Mouse (Mus musculus) erythroblast, embryonic 14.5 days (primary cell): ENCODE results near the gene Slc25a21. TPM values are rescaled to one million over a fixed set of nuclear protein-coding genes. Genes with fewer than 3 reads are reported as not detected.

Source experiments
- H3K27me3 ChIP-seq: 2 replicates; pipeline ENCODE4 v1.6.1; 2012; ENCODE audit warnings: inconsistent platforms; ENCODE audit not compliant: control insufficient read depth
- H3K36me3 ChIP-seq: 2 replicates; pipeline ENCODE4 v1.6.1; 2012; ENCODE audit warnings: mild to moderate bottlenecking, inconsistent platforms; ENCODE audit not compliant: control insufficient read depth
- H3K4me1 ChIP-seq: 2 replicates; pipeline ENCODE4 v1.6.1; 2012; ENCODE audit warnings: inconsistent platforms; ENCODE audit not compliant: control insufficient read depth
- H3K4me3 ChIP-seq: replicated peaks from 2 replicates; pipeline ENCODE3; 2012; ENCODE audit warnings: moderate library complexity, mild to moderate bottlenecking, inconsistent platforms
- H3K9me3 ChIP-seq: 2 replicates; pipeline ENCODE4 v1.6.1; 2012; ENCODE audit warnings: low read length, inconsistent platforms, mixed read lengths; ENCODE audit not compliant: control insufficient read depth
- GATA1 ChIP-seq: IDR thresholded peaks from 2 replicates; pipeline ENCODE4 v1.6.1; 2012; ENCODE audit warnings: low read length, inconsistent platforms, mixed read lengths
- TAL1 ChIP-seq: IDR thresholded peaks from 3 replicates; pipeline ENCODE4 v1.6.1; 2012; ENCODE audit warnings: low read length, inconsistent platforms, mixed read lengths
- polyA plus RNA-seq: library from polyadenylated mRNA; stranded (reverse); fragments of >175 nt; gene quantifications from 2 replicates; pipeline ENCODE4 v1.2.3, GENCODE M21; 2012

The Slc25a21 gene
- polyA plus RNA-seq, 1 experiment, result 5.0 TPM

DNA sequence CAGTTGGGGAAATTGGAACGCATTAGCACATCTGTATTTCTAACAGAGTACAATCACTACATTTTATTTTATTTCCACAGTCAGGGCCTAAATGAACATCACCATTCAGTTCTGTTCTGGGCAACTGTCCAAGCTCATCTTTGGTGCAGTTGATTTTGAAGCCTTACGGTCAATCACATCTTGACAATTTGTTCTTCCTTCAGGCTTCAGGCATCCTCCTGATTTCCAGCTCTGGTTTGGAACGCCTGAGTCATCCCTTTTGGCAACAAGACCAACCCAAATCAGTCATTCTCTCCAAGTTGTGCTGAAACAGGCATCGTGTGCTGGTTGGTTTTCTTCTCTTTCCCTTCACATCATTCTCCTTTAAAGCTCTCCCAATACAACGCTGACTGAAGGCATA lies 416.1 kb downstream of the Slc25a21 start:
- TF ChIP-seq TAL1, result no peak
- no peak for TF ChIP-seq GATA1
- H3K4me1 ChIP-seq, result no peaks in the 10 kb centered on the region
- H3K36me3 ChIP-seq, result no peaks in the 10 kb centered on the region; the same call in 1 of the 2 replicates
- no peaks in the 10 kb centered on the region for H3K27me3 ChIP-seq
- no peaks in the 10 kb centered on the region for H3K9me3 ChIP-seq
- no peak overlapping the region for H3K4me3 ChIP-seq

DNA sequence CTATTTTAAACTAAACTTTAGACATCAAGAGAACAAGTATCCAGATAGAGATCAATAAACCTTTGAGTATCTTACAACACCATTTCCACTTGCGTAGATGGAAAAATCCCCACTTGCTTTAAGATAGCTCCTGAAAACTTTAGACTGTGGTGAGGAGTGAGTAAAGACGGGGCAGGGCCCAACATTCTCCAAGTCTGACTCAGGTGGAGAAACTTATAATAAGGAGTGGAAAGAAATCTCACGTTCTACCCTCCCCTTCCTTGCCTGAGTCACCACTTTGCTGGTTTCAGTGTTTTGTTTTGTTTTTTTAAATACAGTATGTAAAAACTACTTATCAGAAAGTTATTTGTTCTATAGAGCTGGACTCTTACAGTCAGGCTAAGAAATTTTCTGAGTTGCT lies 417.7 kb downstream of the Slc25a21 start:
- no peaks in the 10 kb centered on the region; the same call in 1 of the 2 replicates for H3K36me3 ChIP-seq
- no peaks in the 10 kb centered on the region for H3K9me3 ChIP-seq
- no peak for TF ChIP-seq GATA1
- no peak for TF ChIP-seq TAL1
- no peak overlapping the region for H3K4me3 ChIP-seq
- no peaks in the 10 kb centered on the region for H3K27me3 ChIP-seq
- H3K4me1 ChIP-seq, result no peaks in the 10 kb centered on the region

DNA sequence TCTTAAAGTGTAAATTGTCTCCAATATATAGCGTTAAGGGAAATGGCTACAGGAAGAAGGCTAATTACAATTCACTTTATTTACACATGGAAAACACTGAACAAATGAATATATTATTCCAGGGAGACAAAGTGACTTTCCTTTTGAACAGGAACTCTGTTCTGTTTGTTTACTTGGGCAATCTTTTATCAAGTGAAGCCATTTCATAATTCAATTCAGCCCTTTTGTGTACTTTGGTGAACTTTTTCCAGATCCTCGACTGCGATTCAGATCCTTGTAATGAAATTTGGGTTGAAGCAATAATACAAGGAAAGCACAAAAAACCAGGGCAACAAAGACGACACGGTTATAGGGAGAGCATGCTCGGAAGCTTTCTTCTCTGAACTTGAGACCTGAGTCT lies 423.3 kb downstream of the Slc25a21 start:
- H3K27me3 ChIP-seq, result no peaks in the 10 kb centered on the region
- TF ChIP-seq GATA1 (no peak), TAL1 (no peak)
- no peaks in the 10 kb centered on the region for H3K4me1 ChIP-seq
- no peak overlapping the region for H3K4me3 ChIP-seq
- no peaks in the 10 kb centered on the region for H3K36me3 ChIP-seq
- no peaks in the 10 kb centered on the region for H3K9me3 ChIP-seq

DNA sequence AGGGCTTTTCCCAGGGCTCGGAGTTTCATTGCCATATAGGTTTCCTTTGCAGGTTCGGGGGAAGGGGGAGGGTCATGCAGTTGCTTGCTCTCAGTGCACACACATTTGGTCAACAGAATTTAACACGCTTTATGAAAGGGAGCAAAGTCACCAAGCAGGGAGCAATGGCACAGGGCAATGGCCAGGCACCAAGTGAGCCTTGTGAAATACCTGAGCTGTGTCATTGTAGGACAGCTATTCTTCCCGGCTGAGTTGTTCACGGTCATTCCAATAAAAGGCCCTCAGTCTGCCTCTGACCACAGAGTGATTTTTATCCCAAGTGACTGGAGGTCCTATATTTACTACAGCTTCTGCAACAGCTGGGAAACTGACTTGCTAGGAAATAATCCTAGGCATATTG lies 427.9 kb downstream of the Slc25a21 start:
- Histone ChIP-seq H3K4me3 (no peak overlapping the region), H3K4me1 (no peaks in the 10 kb centered on the region), H3K9me3 (no peaks in the 10 kb centered on the region), H3K27me3 (no peaks in the 10 kb centered on the region), H3K36me3 (no peaks in the 10 kb centered on the region; the same call in 1 of the 2 replicates)
- TF ChIP-seq GATA1 (no peak), TAL1 (no peak)

DNA sequence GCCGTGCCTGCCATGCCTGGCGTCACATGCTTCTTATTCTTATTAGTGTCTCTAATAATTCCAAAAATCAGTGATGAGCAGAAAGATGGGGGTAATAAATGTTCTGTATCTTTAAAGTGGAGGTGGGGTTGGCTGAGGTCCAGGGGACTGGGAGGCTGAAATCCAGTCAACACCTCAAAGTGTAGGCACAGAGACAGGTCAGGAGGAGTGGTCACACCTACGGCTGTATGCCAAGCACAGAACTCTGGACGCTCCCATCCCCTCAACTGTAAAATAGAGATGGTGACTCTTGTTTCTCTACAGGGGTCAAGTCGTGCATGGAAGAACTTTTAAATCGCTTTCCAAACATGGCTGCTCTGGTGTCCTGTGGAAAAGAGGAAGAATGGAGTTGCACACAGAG lies 429.8 kb downstream of the Slc25a21 start:
- Histone ChIP-seq H3K27me3 (no peaks in the 10 kb centered on the region), H3K9me3 (no peaks in the 10 kb centered on the region), H3K4me3 (no peak overlapping the region), H3K4me1 (no peaks in the 10 kb centered on the region), H3K36me3 (peaks cover 4% of the 10 kb centered on the region)
- TF ChIP-seq TAL1, result no peak
- TF ChIP-seq GATA1, result no peak

DNA sequence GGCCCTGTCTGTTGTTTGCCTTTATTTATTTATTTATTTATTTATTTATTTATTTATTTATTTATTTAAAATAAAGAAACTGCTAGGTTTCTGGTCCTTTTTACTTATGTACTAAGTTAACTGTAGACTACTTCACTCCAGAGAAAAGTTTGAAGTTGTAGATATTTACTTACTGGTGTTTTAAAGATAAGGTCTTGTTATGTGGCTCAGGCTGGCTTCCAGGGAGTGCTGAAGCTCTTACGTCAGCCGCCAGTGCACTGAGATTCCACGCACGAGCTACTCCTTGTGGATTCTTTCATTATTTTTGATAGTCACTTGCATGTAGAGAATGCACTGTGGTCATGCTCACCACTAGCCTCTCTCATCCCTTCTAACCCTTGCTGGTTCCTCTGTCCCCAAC lies 460.2 kb downstream of the Slc25a21 start:
- H3K27me3 ChIP-seq, result no peaks in the 10 kb centered on the region
- no peak overlapping the region for H3K4me3 ChIP-seq
- TF ChIP-seq TAL1 (no peak), GATA1 (no peak)
- H3K4me1 ChIP-seq, result no peaks in the 10 kb centered on the region
- H3K36me3 ChIP-seq, result no peaks in the 10 kb centered on the region
- H3K9me3 ChIP-seq, result no peaks in the 10 kb centered on the region

DNA sequence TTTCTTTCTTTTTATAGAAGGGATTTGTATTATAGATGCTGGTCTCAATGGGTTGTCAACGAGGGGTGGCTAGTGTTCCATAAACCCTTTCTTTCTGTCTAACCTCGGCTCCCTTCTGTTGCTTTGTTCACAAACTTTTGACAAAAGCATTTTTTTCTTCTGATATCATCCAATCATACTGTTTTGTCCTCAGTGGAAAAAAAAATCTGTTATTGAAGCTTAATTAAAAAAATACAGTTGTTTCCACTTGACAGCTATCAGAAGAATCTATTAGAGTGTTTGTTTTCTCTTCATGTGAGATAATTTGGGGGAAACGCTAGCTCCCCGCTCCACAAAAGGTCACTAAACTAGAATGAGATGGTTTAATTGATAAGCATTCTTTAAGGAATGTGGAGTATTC lies 469.6 kb downstream of the Slc25a21 start:
- Histone ChIP-seq H3K4me3 (no peak overlapping the region), H3K9me3 (no peaks in the 10 kb centered on the region), H3K27me3 (no peaks in the 10 kb centered on the region), H3K36me3 (no peaks in the 10 kb centered on the region), H3K4me1 (no peaks in the 10 kb centered on the region)
- TF ChIP-seq TAL1 (no peak), GATA1 (no peak)

DNA sequence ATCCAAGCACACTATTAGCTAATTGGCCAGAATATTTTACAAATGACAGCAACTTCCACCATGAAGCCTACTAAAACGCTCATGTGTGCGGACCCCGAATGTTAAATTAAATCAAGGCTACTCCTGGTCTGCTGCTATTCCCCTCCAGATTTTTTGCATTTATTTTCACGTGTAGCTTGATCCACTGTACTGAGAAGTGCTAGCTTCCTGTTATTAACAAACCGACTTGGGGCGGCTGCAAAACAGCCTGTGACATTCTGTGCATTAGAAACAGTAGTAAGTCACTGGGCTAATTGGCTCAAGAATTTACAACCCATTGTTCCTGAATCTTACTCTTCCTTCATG lies 478.6 kb downstream of the Slc25a21 start:
- TF ChIP-seq TAL1 (no peak), GATA1 (no peak)
- Histone ChIP-seq H3K4me1 (no peaks in the 10 kb centered on the region), H3K36me3 (no peaks in the 10 kb centered on the region), H3K4me3 (no peak overlapping the region), H3K27me3 (peaks cover 2% of the 10 kb centered on the region; the same call in 1 of the 2 replicates), H3K9me3 (no peaks in the 10 kb centered on the region)

DNA sequence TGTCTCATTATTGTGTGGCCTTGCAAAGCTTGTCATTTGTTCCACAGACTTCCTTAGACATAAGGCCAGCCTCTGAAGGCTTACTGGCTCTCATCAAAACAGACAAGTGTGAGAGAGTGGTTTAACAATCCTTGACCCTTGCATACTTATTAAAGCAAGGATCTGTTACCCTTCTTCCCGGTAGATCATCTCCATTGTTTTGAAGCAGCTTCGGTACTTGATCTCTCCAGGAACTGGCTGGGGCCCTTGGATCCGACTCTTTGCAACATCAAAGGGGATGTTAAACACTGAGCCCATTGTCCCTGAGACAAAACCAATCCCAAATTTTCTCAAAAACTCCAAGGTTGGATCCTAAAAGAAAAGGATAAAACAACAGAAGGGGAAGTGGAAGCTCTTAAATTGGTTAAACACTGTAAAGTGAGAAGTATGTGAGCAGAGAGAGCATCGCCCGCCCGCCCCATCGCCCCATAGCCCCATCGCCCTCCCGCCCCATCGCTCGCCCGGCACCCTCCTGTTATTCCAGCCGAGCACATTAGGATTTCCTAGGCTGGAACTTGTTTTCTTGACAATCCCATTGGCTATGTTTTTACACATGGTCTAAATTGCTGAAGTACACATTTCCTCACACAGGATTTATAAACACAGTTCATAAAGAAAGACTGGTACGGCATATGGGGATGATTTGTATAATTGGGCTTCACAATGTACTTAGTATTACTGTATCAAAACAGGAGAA lies 479.1 kb downstream of the Slc25a21 start:
- Histone ChIP-seq H3K4me3 (no peak overlapping the region), H3K9me3 (no peaks in the 10 kb centered on the region), H3K27me3 (peaks cover 2% of the 10 kb centered on the region; the same call in 1 of the 2 replicates), H3K4me1 (no peaks in the 10 kb centered on the region), H3K36me3 (no peaks in the 10 kb centered on the region)
- TF ChIP-seq TAL1, result no peak
- no peak for TF ChIP-seq GATA1

DNA sequence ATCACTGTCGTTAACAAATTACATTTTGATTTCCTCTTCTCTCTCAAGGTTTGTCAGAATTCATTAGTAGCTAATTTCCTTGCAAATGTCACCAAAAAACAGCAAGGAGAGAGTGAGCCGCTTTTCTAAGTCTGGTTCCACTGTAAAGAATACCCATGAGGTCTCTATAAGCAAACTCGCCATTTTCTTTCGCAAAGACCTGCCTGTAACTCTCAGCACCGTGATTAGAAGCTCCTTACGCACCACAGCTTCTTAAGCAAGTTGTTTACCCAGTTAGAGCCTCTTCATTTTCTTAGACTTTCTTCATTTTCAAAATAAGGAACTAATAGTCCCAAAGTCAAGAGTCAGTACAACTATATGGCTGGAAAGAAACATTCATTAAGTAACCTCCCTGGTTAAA lies 496.3 kb downstream of the Slc25a21 start:
- Histone ChIP-seq H3K4me1 (no peaks in the 10 kb centered on the region; the same call in none of the 2 replicates), H3K4me3 (no peak overlapping the region), H3K27me3 (peaks cover 88% of the 10 kb centered on the region), H3K9me3 (peaks cover 10% of the 10 kb centered on the region; the same call in 1 of the 2 replicates), H3K36me3 (no peaks in the 10 kb centered on the region)
- TF ChIP-seq GATA1 (no peak), TAL1 (no peak)
